Mouse (Mus musculus): ENCODE measurements around the gene Kcnj1.

Kcnj1 gene

GRCm38 (mm10) chr9:32392716-32393115, 20.4 kb downstream of the Kcnj1 start:
- no peak for DNase-seq (ENCODE audit: inconsistent age in 2 of 2, low spot score in 1 of 2)

GRCm38 (mm10) chr9:32394761-32395161, 22.5 kb downstream of the Kcnj1 start:
- DNase-seq (ENCODE audit: inconsistent age in 2 of 2, low spot score in 1 of 2): no peak

- no peak for DNase-seq (ENCODE audit: inconsistent age in 2 of 2, low spot score in 1 of 2)
Measured at GRCm38 (mm10) chr9:32400212-32400611, 27.9 kb downstream of the Kcnj1 start.

- peak; percentile 42 to 67 for DNase-seq (ENCODE audit: inconsistent age in 2 of 2, low spot score in 1 of 2)
Measured at GRCm38 (mm10) chr9:32400662-32401161, 28.4 kb downstream of the Kcnj1 start.

GRCm38 (mm10) chr9:32405191-32405925, 33.1 kb downstream of the Kcnj1 start:
- DNase-seq (ENCODE audit: inconsistent age in 2 of 2, low spot score in 1 of 2): peak; percentile 51 to 87

- DNase-seq (ENCODE audit: inconsistent age in 2 of 2, low spot score in 1 of 2): no peak
Measured at GRCm38 (mm10) chr9:32408730-32409059, 36.4 kb downstream of the Kcnj1 start.

- DNase-seq (ENCODE audit: inconsistent age in 2 of 2, low spot score in 1 of 2): peak; percentile 25 to 69
Measured at GRCm38 (mm10) chr9:32409060-32409961, 37.0 kb downstream of the Kcnj1 start.

GRCm38 (mm10) chr9:32410671-32411070, 38.4 kb downstream of the Kcnj1 start:
- DNase-seq (ENCODE audit: inconsistent age in 2 of 2, low spot score in 1 of 2): no peak

GRCm38 (mm10) chr9:32411507-32411906, 39.2 kb downstream of the Kcnj1 start:
- no peak for DNase-seq (ENCODE audit: inconsistent age in 2 of 2, low spot score in 1 of 2)

GRCm38 (mm10) chr9:32412836-32413580, 40.7 kb downstream of the Kcnj1 start:
- DNase-seq (ENCODE audit: inconsistent age in 2 of 2, low spot score in 1 of 2): no peak

- no peak for DNase-seq (ENCODE audit: inconsistent age in 2 of 2, low spot score in 1 of 2)
Measured at GRCm38 (mm10) chr9:32414956-32415355, 42.7 kb downstream of the Kcnj1 start.

GRCm38 (mm10) chr9:32415952-32416351, 43.7 kb downstream of the Kcnj1 start:
- no peak for DNase-seq (ENCODE audit: inconsistent age in 2 of 2, low spot score in 1 of 2)

- no peak for DNase-seq (ENCODE audit: inconsistent age in 2 of 2, low spot score in 1 of 2)
Measured at GRCm38 (mm10) chr9:32417466-32418116, 45.3 kb downstream of the Kcnj1 start.

- DNase-seq (ENCODE audit: inconsistent age in 2 of 2, low spot score in 1 of 2): no peak
Measured at GRCm38 (mm10) chr9:32420711-32421110, 48.4 kb downstream of the Kcnj1 start.

GRCm38 (mm10) chr9:32425321-32425720, 53.0 kb downstream of the Kcnj1 start:
- no peak for DNase-seq (ENCODE audit: inconsistent age in 2 of 2, low spot score in 1 of 2)

GRCm38 (mm10) chr9:32431061-32431460, 58.8 kb downstream of the Kcnj1 start:
- DNase-seq (ENCODE audit: inconsistent age in 2 of 2, low spot score in 1 of 2): peak; percentile 41 to 61

- no peak for DNase-seq (ENCODE audit: inconsistent age in 2 of 2, low spot score in 1 of 2)
Measured at GRCm38 (mm10) chr9:32434241-32435213, 62.2 kb downstream of the Kcnj1 start.

GRCm38 (mm10) chr9:32443115-32443514, 70.8 kb downstream of the Kcnj1 start:
- no peak for DNase-seq (ENCODE audit: inconsistent age in 2 of 2, low spot score in 1 of 2)

- no peak for DNase-seq (ENCODE audit: inconsistent age in 2 of 2, low spot score in 1 of 2)
Measured at GRCm38 (mm10) chr9:32443817-32444216, 71.5 kb downstream of the Kcnj1 start.

All from adrenal gland, adult (tissue).